Mouse (Mus musculus): ENCODE measurements around the gene Gm8653.
"Not testable (repeated sequence)": the region's sequence is repeated elsewhere in the genome, so short reads cannot be mapped to it uniquely, and the experiment has no call there.

Gm8653 gene

DNA sequence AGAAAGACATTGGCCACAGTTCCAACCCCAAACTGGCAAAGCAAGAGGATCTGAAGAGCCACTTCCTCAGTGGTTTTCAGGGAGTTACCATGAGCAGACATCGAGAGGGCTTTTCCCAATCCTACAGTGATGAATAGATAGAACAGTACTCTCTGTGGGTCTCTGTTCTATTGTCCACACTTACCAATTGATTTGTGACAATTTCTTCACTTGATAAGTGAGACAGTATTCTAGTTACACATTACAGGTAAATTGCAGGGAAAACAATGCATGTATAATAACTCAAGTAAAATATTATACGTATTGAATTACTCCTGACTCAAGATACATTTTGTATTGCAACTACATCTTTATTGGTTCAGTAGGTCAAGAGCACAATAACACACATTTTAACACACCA lies at the start of gene Gm8653:
Gene Gm8653 (minus strand): TSS at position 101 of the 400 bp plus-strand sequence.
- DNase-seq = not testable (repeated sequence)

DNA sequence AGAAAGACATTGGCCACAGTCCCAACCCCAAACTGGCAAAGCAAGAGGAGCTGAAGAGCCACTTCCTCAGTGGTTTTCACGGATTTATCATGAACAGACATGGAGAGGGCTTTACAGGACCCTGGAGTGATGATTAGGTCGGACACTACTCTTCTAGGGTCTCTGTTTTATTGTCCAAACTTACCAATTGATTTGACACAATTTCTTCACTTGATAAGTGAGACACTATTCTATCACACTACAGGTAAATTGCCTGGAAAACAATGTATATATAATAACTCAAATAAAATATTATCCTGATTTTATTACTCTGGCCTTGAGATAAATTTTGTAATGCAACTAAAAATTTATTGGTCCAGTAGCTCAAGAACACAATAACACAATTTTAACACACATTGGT lies 28.3 kb upstream of the Gm8653 start, which contains the start of gene Gm8453:
Gene Gm8453 (minus strand): TSS at position 101 of the 400 bp plus-strand sequence.
- DNase-seq = not testable (repeated sequence)

DNA sequence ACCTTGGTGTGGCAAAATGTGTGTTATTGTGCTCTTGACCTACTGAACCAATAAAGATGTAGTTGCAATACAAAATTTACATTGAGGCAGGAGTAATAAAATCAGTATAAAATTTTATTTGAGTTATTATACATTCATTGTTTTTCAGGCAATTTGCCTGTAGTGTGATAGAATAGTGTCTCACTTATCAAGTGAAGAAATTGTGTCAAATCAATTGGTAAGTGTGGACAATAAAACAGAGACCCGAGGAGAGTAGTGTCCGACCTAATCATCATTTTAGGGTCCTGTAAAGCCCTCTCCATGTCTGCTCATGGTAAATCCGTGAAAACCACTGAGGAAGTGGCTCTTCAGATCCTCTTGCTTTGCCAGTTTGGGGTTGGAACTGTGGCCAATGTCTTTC lies 12.0 kb downstream of the Gm8653 start, which contains the start of gene Vmn1r143:
Gene Vmn1r143 (plus strand): TSS at position 301 of the 400 bp plus-strand sequence.
- not testable (repeated sequence) for DNase-seq

DNA sequence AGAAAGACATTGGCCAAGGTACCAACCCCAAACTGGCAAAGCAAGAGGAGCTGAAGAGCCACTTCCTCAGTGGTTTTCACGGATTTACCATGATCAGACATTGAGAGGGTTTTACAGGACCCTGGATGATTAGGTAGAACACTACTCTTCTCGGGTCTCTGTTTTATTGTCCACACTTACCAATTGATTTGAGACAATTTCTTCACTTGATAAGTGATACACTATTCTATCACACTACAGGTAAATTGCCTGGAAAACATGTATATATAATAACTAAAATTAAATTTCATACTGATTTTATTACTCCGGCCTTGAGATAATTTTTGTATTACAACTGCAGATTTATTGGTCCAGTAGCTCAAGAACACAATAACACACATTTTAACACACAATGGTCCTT lies 37.1 kb downstream of the Gm8653 start, which contains the start of gene Vmn1r142:
Gene Vmn1r142 (minus strand): TSS at position 101 of the 400 bp plus-strand sequence.
- not testable (repeated sequence) for DNase-seq
